Mouse (Mus musculus) G1E (cell line): Measurements from ENCODE around the gene Ythdf1.

Experiments
- CTCF ChIP-seq: IDR thresholded peaks from 2 replicates; pipeline ENCODE4 v1.5.1; 2012; ENCODE audit warnings: low read depth, low read length, inconsistent platforms, mixed read lengths
- GATA1 ChIP-seq: IDR thresholded peaks from 2 replicates; pipeline ENCODE4 v1.6.1; 2012; ENCODE audit warnings: borderline replicate concordance, low read length, inconsistent platforms, mixed read lengths
- GATA2 ChIP-seq: IDR thresholded peaks from 2 replicates; pipeline ENCODE4 v1.6.1; 2012; ENCODE audit warnings: low read depth, low read length, inconsistent platforms, borderline replicate concordance
- POLR2AphosphoS5 ChIP-seq: IDR thresholded peaks from 2 replicates; pipeline ENCODE4 v1.6.1; 2012; ENCODE audit warnings: low read depth, low read length, inconsistent platforms; ENCODE audit not compliant: insufficient replicate concordance
- TAL1 ChIP-seq: conservative IDR thresholded peaks from 2 replicates; pipeline ENCODE4 v1.6.1; 2012; ENCODE audit warnings: low read depth, low read length, inconsistent platforms, mixed read lengths

DNA sequence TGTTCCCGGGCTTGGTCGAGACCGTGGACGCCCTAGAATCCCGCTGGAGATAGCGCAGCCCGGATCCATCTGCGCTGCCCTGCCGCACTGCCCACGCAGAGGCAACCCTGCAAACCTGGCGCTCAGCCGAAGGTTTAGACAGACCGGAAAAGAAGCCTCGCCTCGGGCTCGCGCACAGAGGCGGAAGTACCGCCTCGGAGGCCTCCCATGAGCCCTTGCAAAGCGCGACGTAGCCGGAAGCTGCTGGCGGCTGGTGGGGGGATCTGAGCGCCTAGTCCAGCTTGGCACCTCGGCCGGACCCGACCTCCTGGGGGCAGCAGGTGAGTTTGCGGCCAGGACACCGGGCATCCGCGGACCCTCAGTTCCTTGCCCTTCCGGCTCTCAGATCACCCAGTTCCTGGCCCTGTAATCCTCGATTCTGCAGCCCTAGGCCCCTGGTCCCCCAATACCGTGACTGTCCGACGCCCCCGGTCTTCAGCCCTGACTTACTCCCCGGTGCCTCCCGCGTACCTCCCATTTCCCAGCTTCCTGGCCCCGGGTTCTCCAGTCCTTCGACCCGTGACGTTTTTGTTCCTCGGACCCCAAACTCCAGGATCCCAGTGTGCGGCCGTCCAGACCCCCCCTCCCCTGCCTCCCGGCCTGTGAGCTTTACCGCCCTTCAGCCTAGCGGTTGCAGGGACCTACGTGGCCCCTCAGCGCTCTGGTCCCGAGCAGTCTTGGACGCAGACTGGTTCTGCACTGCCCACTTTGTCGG lies 46.4 kb upstream of the Ythdf1 start, which contains the start of gene Arfgap1:
- TF ChIP-seq CTCF (no peak), GATA1 (no peak), TAL1 (no peak), POLR2AphosphoS5 (no peak), GATA2 (no peak)
